Mouse (Mus musculus) granulocyte monocyte progenitor cell, adult 5-6 weeks (primary cell): ENCODE results near the gene Gm21900. TPM values are rescaled to one million over a fixed set of nuclear protein-coding genes. Genes with fewer than 3 reads are reported as not detected.
"Not testable (repeated sequence)": the region's sequence is repeated elsewhere in the genome, so short reads cannot be mapped to it uniquely, and the experiment has no call there.

ENCODE experiments used
- ATAC-seq: replicated peaks from 2 replicates; pipeline ENCODE4 v1.8.0; 2016; ENCODE audit warnings: mild to moderate bottlenecking, moderate TSS enrichment, inconsistent platforms; ENCODE audit not compliant: poor library complexity, severe bottlenecking
- total RNA-seq, 2 experiments: library from RNA; stranded (forward) in 1 of 2; stranded (reverse) in 1 of 2; fragments of 200-712, 200-1000 nt in 1 of 2; fragments of >200 nt in 1 of 2; fragmentation: Nextera tagmentation in 1 of 2; gene quantifications; 2 replicates each; pipeline ENCODE4 v1.2.3; 2014 to 2017

Gm21900 gene
- total RNA-seq (2014; fragmentation: Nextera tagmentation) (not detected in 2 replicates), total RNA-seq (2017) (not detected in 2 replicates)

- not testable (repeated sequence) for ATAC-seq
Measured at GRCm38 (mm10) chrY:10616061-10616460, at the start of gene Gm21900. Gene Gm21900 (plus strand): TSS chrY:10616361.

DNA sequence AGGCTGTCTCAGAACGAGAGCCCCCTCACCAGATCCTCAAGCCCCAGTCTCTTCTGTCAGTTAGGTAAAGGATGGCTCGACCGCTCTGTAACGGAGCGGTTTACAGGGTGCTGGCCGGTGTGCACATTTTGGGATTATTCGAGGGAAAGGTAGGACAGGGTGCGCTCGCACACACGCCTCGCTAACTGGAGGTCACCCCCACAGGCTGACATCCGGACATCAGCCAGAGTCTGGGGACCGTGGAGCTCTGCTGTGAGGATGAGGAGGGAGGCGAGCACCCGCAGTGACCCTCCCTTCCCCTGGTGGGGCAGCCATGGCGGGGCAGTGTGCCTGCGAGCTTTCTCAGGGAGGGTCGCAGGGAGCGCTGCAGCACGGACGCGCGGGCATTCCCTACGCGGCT lies 27.4 kb downstream of the Gm21900 start:
- ATAC-seq: not testable (repeated sequence)

Other genes with a start within 250 kb of the Gm21900 start
- gene Gm28510, start 203.6 kb upstream of the Gm21900 start, total RNA-seq (2014; fragmentation: Nextera tagmentation): not detected in 2 replicates
- not detected in 2 replicates for gene Gm28510, start 203.6 kb upstream of the Gm21900 start, total RNA-seq (2017)
- gene Gm20737, start 80.3 kb upstream of the Gm21900 start, total RNA-seq (2014; fragmentation: Nextera tagmentation): not detected in 2 replicates
- gene Gm20737, start 80.3 kb upstream of the Gm21900 start, total RNA-seq (2017): not detected in 2 replicates
- gene Gm21775, start 62.9 kb upstream of the Gm21900 start, total RNA-seq (2014; fragmentation: Nextera tagmentation): not detected in 2 replicates
- not detected in 2 replicates for gene Gm21775, start 62.9 kb upstream of the Gm21900 start, total RNA-seq (2017)
- not detected in 2 replicates for gene Gm20777, start 136.1 kb downstream of the Gm21900 start, total RNA-seq (2014; fragmentation: Nextera tagmentation)
- not detected in 2 replicates for gene Gm20777, start 136.1 kb downstream of the Gm21900 start, total RNA-seq (2017)